Mouse (Mus musculus) bone marrow macrophage, adult 2 months (primary cell): Measurements from ENCODE around the gene Hdac7. TPM values are rescaled to one million over a fixed set of nuclear protein-coding genes. Genes with fewer than 3 reads are reported as not detected.

ENCODE experiments used
- H3K27ac ChIP-seq: 2 replicates; pipeline ENCODE4 v1.5.1; 2012; ENCODE audit warnings: low read depth, low read length; ENCODE audit not compliant: insufficient read depth
- H3K4me1 ChIP-seq: 2 replicates; pipeline ENCODE4 v1.6.1; 2012; ENCODE audit warnings: low read length; ENCODE audit not compliant: control insufficient read depth, insufficient read depth
- H3K4me3 ChIP-seq: 2 replicates; pipeline ENCODE4 v1.5.1; 2012; ENCODE audit warnings: mild to moderate bottlenecking, low read length, moderate library complexity; ENCODE audit not compliant: insufficient read depth
- CTCF ChIP-seq: IDR thresholded peaks from 2 replicates; pipeline ENCODE4 v1.5.1; 2012; ENCODE audit warnings: low read depth, mild to moderate bottlenecking, low read length, moderate library complexity
- POLR2A ChIP-seq: IDR thresholded peaks from 2 replicates; pipeline ENCODE4 v1.6.1; 2012; ENCODE audit warnings: mild to moderate bottlenecking, low read depth, low read length, borderline replicate concordance
- polyA plus RNA-seq: library from polyadenylated mRNA; stranded (reverse); fragments of >200 nt; gene quantifications from 2 replicates; pipeline ENCODE4 v1.2.4, GENCODE M21; 2012; ENCODE audit not compliant: missing spikeins, insufficient read depth, insufficient read length

Hdac7 gene
- polyA plus RNA-seq, 1 experiment: 14.8 TPM

- Histone ChIP-seq H3K27ac (no peak overlapping the region), H3K4me1 (peaks cover 33% of the 10 kb centered on the region), H3K4me3 (no peak overlapping the region)
- TF ChIP-seq CTCF (no peak), POLR2A (no peak)
These were observed 16.0 kb downstream of the Hdac7 start for GRCm38 (mm10) chr15:97828221-97828842.

GRCm38 (mm10) chr15:97827401-97827800 lies 16.9 kb downstream of the Hdac7 start:
- Histone ChIP-seq H3K4me1 (peaks cover 32% of the 10 kb centered on the region), H3K4me3 (no peak overlapping the region), H3K27ac (no peak overlapping the region)
- TF ChIP-seq CTCF: no peak
- no peak for TF ChIP-seq POLR2A

- no peak overlapping the region for H3K4me3 ChIP-seq
- no peak overlapping the region for H3K27ac ChIP-seq
- H3K4me1 ChIP-seq: peaks cover 36% of the 10 kb centered on the region
- TF ChIP-seq CTCF (no peak), POLR2A (no peak)
These were observed 17.6 kb downstream of the Hdac7 start for GRCm38 (mm10) chr15:97826588-97827261.

- Histone ChIP-seq H3K4me1 (peaks cover 39% of the 10 kb centered on the region), H3K4me3 (no peak overlapping the region), H3K27ac (no peak overlapping the region)
- TF ChIP-seq POLR2A: no peak
These were observed 18.2 kb downstream of the Hdac7 start for GRCm38 (mm10) chr15:97825941-97826587.

- H3K4me1 ChIP-seq: peaks cover 46% of the 10 kb centered on the region
- no peak for TF ChIP-seq POLR2A
- no peak; the same call in 1 of the 2 replicates for TF ChIP-seq CTCF
- peak overlapping the region; percentile 17 for H3K27ac ChIP-seq
- peak overlapping the region; percentile 56 for H3K4me3 ChIP-seq
These were observed 19.0 kb downstream of the Hdac7 start for GRCm38 (mm10) chr15:97825071-97825940.

- TF ChIP-seq POLR2A: no peak
- no peak for TF ChIP-seq CTCF
- H3K27ac ChIP-seq: no peak overlapping the region
- H3K4me3 ChIP-seq: no peak overlapping the region
- peaks cover 41% of the 10 kb centered on the region for H3K4me1 ChIP-seq
These were observed 20.3 kb downstream of the Hdac7 start for GRCm38 (mm10) chr15:97824042-97824441.

- H3K27ac ChIP-seq: no peak overlapping the region
These were observed 20.8 kb downstream of the Hdac7 start for GRCm38 (mm10) chr15:97823479-97823878.

GRCm38 (mm10) chr15:97822545-97823228 lies 21.6 kb downstream of the Hdac7 start:
- no peak overlapping the region for H3K27ac ChIP-seq

More at GRCm38 (mm10) chr15:97823479-97823878, 20.8 kb downstream of the Hdac7 start:
- peaks cover 40% of the 10 kb centered on the region for H3K4me1 ChIP-seq
- TF ChIP-seq CTCF: no peak
- no peak for TF ChIP-seq POLR2A
- H3K4me3 ChIP-seq: no peak overlapping the region

GRCm38 (mm10) chr15:97821983-97822363 lies 22.3 kb downstream of the Hdac7 start:
- H3K4me3 ChIP-seq: no peak overlapping the region
- no peak for TF ChIP-seq POLR2A
- TF ChIP-seq CTCF: no peak
- H3K4me1 ChIP-seq: peaks cover 46% of the 10 kb centered on the region
- no peak overlapping the region for H3K27ac ChIP-seq

More at GRCm38 (mm10) chr15:97822545-97823228, 21.6 kb downstream of the Hdac7 start:
- no peak for TF ChIP-seq POLR2A
- TF ChIP-seq CTCF: no peak
- H3K4me1 ChIP-seq: peaks cover 40% of the 10 kb centered on the region
- no peak overlapping the region for H3K4me3 ChIP-seq
